Mouse (Mus musculus) neural tube, embryonic 14.5 days (tissue): Measurements from ENCODE around the gene Frmd5. TPM values are rescaled to one million over a fixed set of nuclear protein-coding genes. Genes with fewer than 3 reads are reported as not detected.
A peak's percentile ranks its signal among the peaks of the same experiment; 100 is the strongest.

Experiments used
- ATAC-seq: fragments of 200-750 bp; cut with Nextera tagmentation; 2 replicates; pipeline ENCODE4 v1.8.0; 2017; ENCODE audit warnings: low read depth, mild to moderate bottlenecking, moderate TSS enrichment, moderate library complexity
- H3K27ac ChIP-seq: fragments of 300-500 bp; sonication (generic); 2 replicates; pipeline ENCODE4 v1.5.1; 2014; ENCODE audit warnings: low read depth, mild to moderate bottlenecking, control low read depth, low read length, moderate library complexity, mixed read lengths
- H3K27me3 ChIP-seq: fragments of 300-500 bp; sonication (generic); 2 replicates; pipeline ENCODE4 v1.6.1; 2014; ENCODE audit warnings: low read length; ENCODE audit not compliant: control insufficient read depth, insufficient read depth
- H3K36me3 ChIP-seq: fragments of 300-500 bp; sonication (generic); 2 replicates; pipeline ENCODE4 v1.6.1; 2014; ENCODE audit warnings: low read length, mixed read lengths; ENCODE audit not compliant: control insufficient read depth, insufficient read depth
- H3K4me1 ChIP-seq: fragments of 300-500 bp; sonication (generic); 2 replicates; pipeline ENCODE4 v1.6.1; 2014; ENCODE audit warnings: low read length; ENCODE audit not compliant: control insufficient read depth, insufficient read depth
- H3K4me2 ChIP-seq: fragments of 300-500 bp; sonication (generic); 2 replicates; pipeline ENCODE4 v1.6.1; 2014; ENCODE audit warnings: mild to moderate bottlenecking, low read depth, low read length, control low read depth
- H3K4me3 ChIP-seq: fragments of 300-500 bp; sonication (generic); 2 replicates; pipeline ENCODE4 v1.5.1; 2014; ENCODE audit warnings: low read depth, low read length, control low read depth, mixed read lengths
- H3K9ac ChIP-seq: fragments of 300-500 bp; sonication (generic); replicated peaks from 2 replicates; pipeline ENCODE4 v1.6.1; 2014; ENCODE audit warnings: low read depth, mild to moderate bottlenecking, control low read depth, low read length, mixed read lengths
- H3K9me3 ChIP-seq: fragments of 300-500 bp; sonication (generic); 2 replicates; pipeline ENCODE4 v1.6.1; 2016; ENCODE audit warnings: low read length; ENCODE audit not compliant: control insufficient read depth
- WGBS: fragments of 180-500 bp; shearing (Covaris S2); extraction: QIAGEN DNeasy Blood & Tissue Kit; methylation state at CpG from one replicate; pipeline ENCODE4 v1.1.7; 2014; 5-methylcytosine and 5-hydroxymethylcytosine counted together
- polyA plus RNA-seq: library from polyadenylated mRNA; unstranded; fragments of >200 nt; fragmentation: Nextera tagmentation; extraction: Ambion mirVana; gene quantifications from 2 replicates; pipeline ENCODE4 v1.2.1, GENCODE M21; 2014

Gene Frmd5
- polyA plus RNA-seq, 1 experiment from 2014 or later, result 31.2 TPM

- 84% methylated on average over 2 of the region's 2 CpGs for WGBS
- Histone ChIP-seq H3K27ac (no peak overlapping the region), H3K4me1 (no peaks in the 10 kb centered on the region), H3K9ac (no peak overlapping the region), H3K4me3 (no peak overlapping the region), H3K4me2 (no peak overlapping the region), H3K9me3 (no peaks in the 10 kb centered on the region), H3K36me3 (no peaks in the 10 kb centered on the region), H3K27me3 (no peaks in the 10 kb centered on the region)
- no peak for ATAC-seq
Measured at GRCm38 (mm10) chr2:121596621-121597020, 210.3 kb downstream of the Frmd5 start.

GRCm38 (mm10) chr2:121594660-121595291 lies 212.1 kb downstream of the Frmd5 start:
- Histone ChIP-seq H3K36me3 (no peaks in the 10 kb centered on the region), H3K4me2 (no peak overlapping the region), H3K27me3 (no peaks in the 10 kb centered on the region), H3K4me1 (no peaks in the 10 kb centered on the region), H3K9me3 (no peaks in the 10 kb centered on the region), H3K9ac (no peak overlapping the region), H3K4me3 (no peak overlapping the region), H3K27ac (no peak overlapping the region)
- 40% methylated on average over 8 of the region's 8 CpGs for WGBS
- ATAC-seq, result no peak

- Histone ChIP-seq H3K4me1 (no peaks in the 10 kb centered on the region), H3K9ac (no peak overlapping the region), H3K36me3 (no peaks in the 10 kb centered on the region), H3K27me3 (no peaks in the 10 kb centered on the region), H3K9me3 (no peaks in the 10 kb centered on the region), H3K4me2 (no peak overlapping the region), H3K4me3 (no peak overlapping the region), H3K27ac (no peak overlapping the region)
- 49% methylated on average over 3 of the region's 3 CpGs for WGBS
- no peak for ATAC-seq
Measured at GRCm38 (mm10) chr2:121594131-121594530, 212.8 kb downstream of the Frmd5 start.

- Histone ChIP-seq H3K4me1 (peaks cover 11% of the 10 kb centered on the region; the same call in 1 of the 2 replicates), H3K36me3 (0 out of 2 replicates have a peak, but pooled peaks cover 4% of the 10 kb centered on the region), H3K27ac (no peak overlapping the region; the same call in 1 of the 2 replicates), H3K4me2 (no peak overlapping the region), H3K27me3 (no peaks in the 10 kb centered on the region), H3K9ac (no peak overlapping the region), H3K4me3 (no peak overlapping the region), H3K9me3 (no peaks in the 10 kb centered on the region)
- WGBS, result 39% methylated on average over 4 of the region's 4 CpGs
- ATAC-seq, result peak; percentile 62
Measured at GRCm38 (mm10) chr2:121588309-121588694, 218.6 kb downstream of the Frmd5 start.

GRCm38 (mm10) chr2:121587523-121588308 lies 219.2 kb downstream of the Frmd5 start:
- H3K9me3 ChIP-seq, result no peaks in the 10 kb centered on the region
- H3K9ac ChIP-seq, result no peak overlapping the region
- H3K4me3 ChIP-seq, result no peak overlapping the region
- ATAC-seq, result peak; percentile 33
- 0 out of 2 replicates have a peak, but pooled peaks cover 4% of the 10 kb centered on the region for H3K36me3 ChIP-seq
- WGBS, result 33% methylated on average over 12 of the region's 12 CpGs
- no peak overlapping the region; the same call in 1 of the 2 replicates for H3K27ac ChIP-seq
- no peak overlapping the region for H3K4me2 ChIP-seq
- H3K4me1 ChIP-seq, result peaks cover 11% of the 10 kb centered on the region; the same call in 1 of the 2 replicates
- H3K27me3 ChIP-seq, result no peaks in the 10 kb centered on the region

GRCm38 (mm10) chr2:121584705-121585104 lies 222.2 kb downstream of the Frmd5 start:
- H3K9me3 ChIP-seq, result no peaks in the 10 kb centered on the region
- no peak overlapping the region for H3K27ac ChIP-seq
- no peak for ATAC-seq
- H3K36me3 ChIP-seq, result 0 out of 2 replicates have a peak, but pooled peaks cover 4% of the 10 kb centered on the region
- no peak overlapping the region for H3K4me3 ChIP-seq
- 76% methylated on average over 5 of the region's 5 CpGs for WGBS
- no peak overlapping the region for H3K9ac ChIP-seq
- H3K4me2 ChIP-seq, result no peak overlapping the region
- H3K27me3 ChIP-seq, result no peaks in the 10 kb centered on the region
- peaks cover 11% of the 10 kb centered on the region; the same call in 1 of the 2 replicates for H3K4me1 ChIP-seq

- WGBS, result 44% methylated on average over 13 of the region's 13 CpGs
- ATAC-seq, result no peak; the same call in 1 of the 2 replicates
- H3K36me3 ChIP-seq, result 0 out of 2 replicates have a peak, but pooled peaks cover 4% of the 10 kb centered on the region
- H3K27ac ChIP-seq, result no peak overlapping the region
- no peaks in the 10 kb centered on the region for H3K27me3 ChIP-seq
- H3K4me2 ChIP-seq, result no peak overlapping the region
- no peaks in the 10 kb centered on the region for H3K9me3 ChIP-seq
- H3K4me3 ChIP-seq, result no peak overlapping the region
- H3K4me1 ChIP-seq, result peaks cover 7% of the 10 kb centered on the region; the same call in 1 of the 2 replicates
- H3K9ac ChIP-seq, result no peak overlapping the region
Measured at GRCm38 (mm10) chr2:121583468-121584116, 223.3 kb downstream of the Frmd5 start.

GRCm38 (mm10) chr2:121582809-121583376 lies 224.0 kb downstream of the Frmd5 start:
- Histone ChIP-seq H3K9me3 (no peaks in the 10 kb centered on the region), H3K4me3 (no peak overlapping the region), H3K27ac (no peak overlapping the region), H3K36me3 (0 out of 2 replicates have a peak, but pooled peaks cover 4% of the 10 kb centered on the region), H3K4me2 (no peak overlapping the region), H3K4me1 (no peaks in the 10 kb centered on the region), H3K9ac (no peak overlapping the region), H3K27me3 (no peaks in the 10 kb centered on the region)
- no peak for ATAC-seq
- 67% methylated on average over 13 of the region's 13 CpGs for WGBS
